Comparison of ENCODE assay signal across 13 mouse cellular contexts in the genomic region with DNA sequence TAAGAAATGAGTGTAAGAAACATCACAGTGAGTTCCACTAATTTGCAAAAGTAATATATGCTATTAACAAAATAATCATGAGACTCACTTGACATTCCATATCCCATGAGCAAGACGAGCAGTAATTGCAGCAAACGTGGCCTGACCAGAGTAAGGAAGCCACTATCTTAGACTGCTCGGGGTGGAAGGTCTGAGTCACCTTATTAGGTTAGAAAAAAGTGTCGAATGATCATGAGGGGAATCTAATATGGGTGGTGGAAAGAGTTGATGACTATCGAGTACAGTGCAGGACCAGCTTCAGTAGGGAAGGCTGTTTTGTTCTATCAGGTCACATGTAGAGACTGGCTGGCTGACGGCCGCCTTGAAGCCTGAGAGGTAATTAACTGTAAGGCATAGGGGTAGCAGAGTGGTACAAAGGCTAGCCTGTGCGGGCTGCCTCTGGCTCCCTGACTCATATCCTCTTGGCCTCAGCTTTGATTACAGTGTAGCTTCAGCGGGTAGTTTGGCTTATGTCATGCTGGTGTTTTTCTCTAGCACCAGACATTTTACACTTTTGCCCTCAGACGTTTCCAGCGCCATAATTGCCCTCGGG.
DNase-seq lines count a peak whose midpoint lies in the region; ATAC-seq lines count a peak whose summit lies in the region.
"Had no signal": no experiment of that assay in that cellular context is flagged by ENCODE, and none has a peak within 500 bp of the region (broad histone marks: within the 10 kb centered on the region; RNA-seq: fewer than 3 reads in every experiment).

No protein-coding gene starts in this region.

- no peak for ATAC-seq in heart, embryonic 15.5 days (replicated peaks; ENCODE audit: insufficient number of reproducible peaks, insufficient read depth, low FRiP score, low read depth)
- peak; percentile 76 for ATAC-seq in CD4-positive, CD25-positive, alpha-beta regulatory T cell, adult 4 months
- ATAC-seq in embryonic facial prominence, embryonic 11.5 days (replicated peaks; ENCODE audit: insufficient number of reproducible peaks, low FRiP score, low TSS enrichment, low read depth): peak; percentile 75
- ATAC-seq in limb, embryonic 12.5 days (ENCODE audit: insufficient number of reproducible peaks, insufficient read depth, low FRiP score, low TSS enrichment, low read depth): peak; percentile 82; the same call in 1 of the 2 replicates

- no peaks in the 10 kb centered on the region for H3K9me3 ChIP-seq in heart, embryonic 15.5 days (replicated peaks)
- H3K9me3 ChIP-seq in embryonic facial prominence, embryonic 11.5 days (replicated peaks; ENCODE audit: control insufficient read depth, low read length): no peaks in the 10 kb centered on the region
- no peaks in the 10 kb centered on the region for H3K9me3 ChIP-seq in limb, embryonic 12.5 days
- H3K9me3 ChIP-seq: embryonic facial prominence, embryonic 12.5 days; midbrain, embryonic 12.5 days had no signal

- WGBS in heart, embryonic 15.5 days: 54% methylated on average over 12 of the region's 12 CpGs
- 60% methylated on average over 12 of the region's 12 CpGs for WGBS in embryonic facial prominence, embryonic 11.5 days
- WGBS in limb, embryonic 12.5 days: 60% methylated on average over 12 of the region's 12 CpGs

- H3K9ac ChIP-seq in heart, embryonic 15.5 days: no peak overlapping the region
- H3K9ac ChIP-seq in embryonic facial prominence, embryonic 11.5 days (replicated peaks; ENCODE audit: low read length): no peak overlapping the region
- no peak overlapping the region for H3K9ac ChIP-seq in limb, embryonic 12.5 days (replicated peaks)
- H3K9ac ChIP-seq: embryonic facial prominence, embryonic 12.5 days; lung, embryonic 14.5 days; midbrain, embryonic 12.5 days had no signal

- no peak overlapping the region for H3K4me2 ChIP-seq in heart, embryonic 15.5 days
- H3K4me2 ChIP-seq in embryonic facial prominence, embryonic 11.5 days (ENCODE audit: low read depth, low read length): no peak overlapping the region
- no peak overlapping the region for H3K4me2 ChIP-seq in limb, embryonic 12.5 days
- H3K4me2 ChIP-seq: embryonic facial prominence, embryonic 12.5 days; lung, embryonic 14.5 days; midbrain, embryonic 12.5 days had no signal

- peak overlapping the region; percentile 34; the same call in 1 of the 2 replicates for H3K27ac ChIP-seq in heart, embryonic 15.5 days
- H3K27ac ChIP-seq in embryonic facial prominence, embryonic 11.5 days (replicated peaks; ENCODE audit: low read depth, low read length): no peak overlapping the region
- peak overlapping the region; percentile 29; the same call in 1 of the 2 replicates for H3K27ac ChIP-seq in limb, embryonic 12.5 days
- H3K27ac ChIP-seq: embryonic facial prominence, embryonic 12.5 days; kidney, postnatal 0 days; midbrain, embryonic 12.5 days had no signal

- no peak overlapping the region for H3K4me3 ChIP-seq in heart, embryonic 15.5 days
- H3K4me3 ChIP-seq in embryonic facial prominence, embryonic 11.5 days (ENCODE audit: low read depth, low read length): no peak overlapping the region
- no peak overlapping the region for H3K4me3 ChIP-seq in limb, embryonic 12.5 days (replicated peaks)
- H3K4me3 ChIP-seq: embryonic facial prominence, embryonic 12.5 days; midbrain, embryonic 12.5 days had no signal

- H3K27me3 ChIP-seq in heart, embryonic 15.5 days: no peaks in the 10 kb centered on the region
- no peaks in the 10 kb centered on the region for H3K27me3 ChIP-seq in embryonic facial prominence, embryonic 11.5 days (ENCODE audit: control insufficient read depth, insufficient read depth, low read length)
- no peaks in the 10 kb centered on the region for H3K27me3 ChIP-seq in limb, embryonic 12.5 days
- H3K27me3 ChIP-seq: embryonic facial prominence, embryonic 12.5 days; midbrain, embryonic 12.5 days had no signal

- H3K36me3 ChIP-seq in heart, embryonic 15.5 days: no peaks in the 10 kb centered on the region
- H3K36me3 ChIP-seq in embryonic facial prominence, embryonic 11.5 days (replicated peaks; ENCODE audit: control insufficient read depth, insufficient read depth, low read depth, low read length): no peaks in the 10 kb centered on the region
- H3K36me3 ChIP-seq in limb, embryonic 12.5 days: no peaks in the 10 kb centered on the region
- H3K36me3 ChIP-seq: embryonic facial prominence, embryonic 12.5 days; midbrain, embryonic 12.5 days had no signal

- DNase-seq in heart, adult 9 months (ENCODE audit: low spot score in 2 of 2): no peak
- DNase-seq in embryonic facial prominence, embryonic 11.5 days (ENCODE audit: low spot score): peak; percentile 24
- DNase-seq in gastrocnemius, postnatal 36 days: no peak
- DNase-seq in thymus, postnatal 14 days: no peak
- DNase-seq in ovary, postnatal 36 days (ENCODE audit: low spot score): no peak
- DNase-seq: adrenal gland, postnatal 10 days; lung, embryonic 14.5 days had no signal

- H3K4me1 ChIP-seq in heart, embryonic 15.5 days (replicated peaks): no peaks in the 10 kb centered on the region; the same call in 1 of the 2 replicates
- H3K4me1 ChIP-seq in embryonic facial prominence, embryonic 11.5 days (ENCODE audit: control insufficient read depth, insufficient read depth, low read length): no peaks in the 10 kb centered on the region
- peaks cover 10% of the 10 kb centered on the region for H3K4me1 ChIP-seq in limb, embryonic 12.5 days (replicated peaks)
- H3K4me1 ChIP-seq: midbrain, embryonic 12.5 days had no signal

- intact Hi-C loops in gastrocnemius, postnatal 36 days (cut with DNase I): no loop called here
